11 mouse cellular contexts compared by ENCODE assay signal in genomic region chr7:90019570-90019969, GRCm38 (mm10). TPM values are rescaled to one million over a fixed set of nuclear protein-coding genes. Genes with fewer than 3 reads are reported as not detected.
DNase-seq lines count a peak whose midpoint lies in the region; ATAC-seq and TF ChIP-seq lines count a peak whose summit lies in the region.
"Had no signal": no experiment of that assay in that cellular context is flagged by ENCODE, and none has a peak within 500 bp of the region (broad histone marks: within the 10 kb centered on the region; RNA-seq: fewer than 3 reads in every experiment).

No protein-coding gene starts in this region.

- H3K9me3 ChIP-seq in liver, embryonic 13.5 days (replicated peaks) = no peaks in the 10 kb centered on the region
- no peaks in the 10 kb centered on the region for H3K9me3 ChIP-seq in forebrain, embryonic 15.5 days
- H3K9me3 ChIP-seq: limb, embryonic 10.5 days had no signal

- peaks cover 60% of the 10 kb centered on the region for H3K4me1 ChIP-seq in liver, embryonic 13.5 days (replicated peaks)
- H3K4me1 ChIP-seq in small intestine, adult 2 months (ENCODE audit: control insufficient read depth, insufficient read depth, insufficient read length, low read length) = peaks cover 15% of the 10 kb centered on the region
- H3K4me1 ChIP-seq in forebrain, embryonic 15.5 days = 0 out of 2 replicates have a peak, but pooled peaks cover 3% of the 10 kb centered on the region

- peak; percentile 75 for ATAC-seq in liver, embryonic 13.5 days (ENCODE audit: low read depth)
- no peak; the same call in 1 of the 2 replicates for ATAC-seq in frontal cortex, adult (ENCODE audit: low TSS enrichment)
- ATAC-seq in forebrain, embryonic 15.5 days (replicated peaks) = no peak

- DNase-seq in lung, adult 18-20 months = peak; percentile 54 to 69
- no peak for DNase-seq in lung, postnatal 10 days
- DNase-seq in MEL-GATA-1-ER (ENCODE audit: extremely low read depth, low read depth) = peak; percentile 65
- no peak for DNase-seq in liver, embryonic 13.5 days
- no peak for DNase-seq in urinary bladder, postnatal 25 days (ENCODE audit: low spot score)
- DNase-seq: gastrocnemius, postnatal 14 days; kidney, adult 18-20 months had no signal

- no peak for TF ChIP-seq CTCF in small intestine, adult 2 months (IDR thresholded peaks at IDR 0.05; ENCODE audit: extremely low read depth, insufficient read length, insufficient replicate concordance, low read depth, low read length)

- H3K27me3 ChIP-seq in liver, embryonic 13.5 days = no peaks in the 10 kb centered on the region
- no peaks in the 10 kb centered on the region for H3K27me3 ChIP-seq in small intestine, adult 2 months (ENCODE audit: control insufficient read depth, insufficient read depth, low read length)
- H3K27me3 ChIP-seq in forebrain, embryonic 15.5 days = no peaks in the 10 kb centered on the region

- 0 out of 2 replicates have a peak overlapping the region, but pooled peaks have one; percentile 6 for H3K4me3 ChIP-seq in liver, embryonic 13.5 days (replicated peaks)
- no peak overlapping the region for H3K4me3 ChIP-seq in small intestine, adult 2 months (ENCODE audit: low read depth, low read length)
- H3K4me3 ChIP-seq in forebrain, embryonic 15.5 days = no peak overlapping the region
- H3K4me3 ChIP-seq: limb, embryonic 10.5 days had no signal

- no peak for TF ChIP-seq POLR2A in small intestine, adult 2 months (IDR thresholded peaks at IDR 0.05; ENCODE audit: low read depth, low read length)

- 23% methylated on average over 10 of the region's 10 CpGs for WGBS in liver, embryonic 13.5 days (ENCODE audit: insufficient replicate concordance)
- WGBS in small intestine, adult 2 months = 23% methylated on average over 10 of the region's 10 CpGs
- WGBS in forebrain, embryonic 15.5 days = 88% methylated on average over 10 of the region's 10 CpGs

- H3K27ac ChIP-seq in liver, embryonic 13.5 days = peak overlapping the region; percentile 56
- H3K27ac ChIP-seq in small intestine, adult 2 months (ENCODE audit: insufficient read depth, low read depth, low read length) = peak overlapping the region; percentile 75
- H3K27ac ChIP-seq in forebrain, embryonic 15.5 days (replicated peaks) = no peak overlapping the region
- H3K27ac ChIP-seq: limb, embryonic 10.5 days had no signal

- H3K4me2 ChIP-seq in liver, embryonic 13.5 days = peak overlapping the region; percentile 37
- H3K4me2 ChIP-seq in forebrain, embryonic 15.5 days (replicated peaks) = no peak overlapping the region

- H3K9ac ChIP-seq in liver, embryonic 13.5 days = 0 out of 2 replicates have a peak overlapping the region, but pooled peaks have one; percentile 22
- no peak overlapping the region for H3K9ac ChIP-seq in forebrain, embryonic 15.5 days (replicated peaks)

- no peaks in the 10 kb centered on the region for H3K36me3 ChIP-seq in liver, embryonic 13.5 days
- no peaks in the 10 kb centered on the region for H3K36me3 ChIP-seq in small intestine, adult 2 months (ENCODE audit: control insufficient read depth, insufficient read depth, low read length)
- H3K36me3 ChIP-seq in forebrain, embryonic 15.5 days = no peaks in the 10 kb centered on the region
- H3K36me3 ChIP-seq: limb, embryonic 10.5 days had no signal

RNA-seq across cellular contexts. Expression of gene Eed, which starts 38.8 kb away (rescaled TPM):
- polyA plus RNA-seq in liver, embryonic 13.5 days (2015; fragmentation: Nextera tagmentation; extraction: Ambion mirVana) = 45.1 and 50.3 TPM in 2 replicates
- 3.1 and 17.0 TPM in 2 replicates for polyA plus RNA-seq in small intestine, adult 2 months (2012; rRNA removed)
- 41.5 and 44.0 TPM in 2 replicates for polyA plus RNA-seq in forebrain, embryonic 15.5 days (2015; fragmentation: Nextera tagmentation; extraction: Ambion mirVana)

Comparison
In these comparisons a context has a peak if more than half of its experiments do, and no peak if none do; other contexts are left out.
1. DNase-seq: peak in lung, adult 18-20 months (2 of 2) and MEL-GATA-1-ER (single experiment); none in lung, postnatal 10 days (single experiment), liver, embryonic 13.5 days (single experiment) and urinary bladder, postnatal 25 days (single experiment).